Mouse (Mus musculus) megakaryocyte, embryonic 14.5 days (primary cell): Measurements from ENCODE around the gene Zdhhc22. TPM values are rescaled to one million over a fixed set of nuclear protein-coding genes. Genes with fewer than 3 reads are reported as not detected.

Experiments used
- H3K27me3 ChIP-seq: replicated peaks from 2 replicates; pipeline ENCODE3; 2012; ENCODE audit warnings: inconsistent platforms
- H3K36me3 ChIP-seq: replicated peaks from 2 replicates; pipeline ENCODE3; 2012; ENCODE audit warnings: low read length, inconsistent platforms, mixed read lengths
- H3K4me1 ChIP-seq: 2 replicates; pipeline ENCODE4 v1.6.1; 2012; ENCODE audit warnings: inconsistent platforms
- H3K4me3 ChIP-seq: replicated peaks from 2 replicates; pipeline ENCODE3; 2012; ENCODE audit warnings: moderate library complexity, mild to moderate bottlenecking, inconsistent platforms
- H3K9me3 ChIP-seq: 2 replicates; pipeline ENCODE4 v1.6.1; 2012; ENCODE audit warnings: inconsistent platforms
- FLI1 ChIP-seq: IDR thresholded peaks from 2 replicates; pipeline ENCODE4 v1.6.1; 2012; ENCODE audit warnings: low read length, inconsistent platforms, mixed read lengths
- GATA1 ChIP-seq: IDR thresholded peaks from 3 replicates; pipeline ENCODE4 v1.6.1; 2012; ENCODE audit warnings: mixed read lengths, low read length, inconsistent platforms, borderline replicate concordance
- polyA plus RNA-seq: library from polyadenylated mRNA; stranded (reverse); fragments of >175 nt; gene quantifications from 2 replicates; pipeline ENCODE4 v1.2.3, GENCODE M21; 2012; ENCODE audit warnings: low replicate concordance; ENCODE audit not compliant: insufficient read depth

Gene Zdhhc22
- polyA plus RNA-seq, 1 experiment, result not detected

- TF ChIP-seq FLI1 (no peak), GATA1 (no peak)
- Histone ChIP-seq H3K4me3 (no peak overlapping the region), H3K27me3 (peaks cover 53% of the 10 kb centered on the region), H3K36me3 (no peaks in the 10 kb centered on the region), H3K9me3 (0 out of 2 replicates have a peak, but pooled peaks cover 4% of the 10 kb centered on the region), H3K4me1 (peaks cover 11% of the 10 kb centered on the region)
Measured at GRCm38 (mm10) chr12:87022006-87022405, 31.8 kb upstream of the Zdhhc22 start.

GRCm38 (mm10) chr12:87021040-87021439 lies 30.8 kb upstream of the Zdhhc22 start, which contains the start of gene Tmem63c:
Gene Tmem63c, plus strand, starts transcription at chr12:87021340.
- peaks cover 43% of the 10 kb centered on the region for H3K27me3 ChIP-seq
- TF ChIP-seq FLI1, result no peak
- H3K9me3 ChIP-seq, result peaks cover 6% of the 10 kb centered on the region; the same call in 1 of the 2 replicates
- H3K4me1 ChIP-seq, result peaks cover 2% of the 10 kb centered on the region
- H3K4me3 ChIP-seq, result no peak within 1 kb of the TSS
- no peaks in the 10 kb centered on the region for H3K36me3 ChIP-seq

DNA sequence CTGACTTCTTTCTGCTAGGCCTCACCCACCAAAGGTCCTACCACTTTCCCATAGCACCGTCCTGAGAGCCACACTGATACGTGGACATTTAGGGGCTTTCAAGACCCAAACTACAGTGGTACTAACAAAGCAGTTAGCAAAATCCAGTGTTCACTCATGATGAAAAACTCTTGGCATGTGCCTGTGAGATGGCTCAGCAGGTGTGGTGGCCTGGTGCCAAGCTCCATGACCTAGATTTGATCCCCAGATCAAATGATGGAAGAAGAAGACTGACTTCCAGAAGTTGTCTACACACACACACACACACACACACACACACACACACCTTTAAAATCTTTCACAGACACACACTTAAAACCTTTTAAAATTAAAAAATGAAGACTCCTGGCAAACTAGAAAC lies 28.5 kb upstream of the Zdhhc22 start:
- no peaks in the 10 kb centered on the region for H3K36me3 ChIP-seq
- H3K4me1 ChIP-seq, result no peaks in the 10 kb centered on the region
- peaks cover 29% of the 10 kb centered on the region for H3K27me3 ChIP-seq
- H3K4me3 ChIP-seq, result no peak overlapping the region
- H3K9me3 ChIP-seq, result peaks cover 6% of the 10 kb centered on the region; the same call in 1 of the 2 replicates
- TF ChIP-seq FLI1 (no peak), GATA1 (no peak)

- Histone ChIP-seq H3K27me3 (peaks cover 17% of the 10 kb centered on the region), H3K4me3 (no peak overlapping the region), H3K4me1 (no peaks in the 10 kb centered on the region), H3K9me3 (peaks cover 6% of the 10 kb centered on the region; the same call in 1 of the 2 replicates), H3K36me3 (no peaks in the 10 kb centered on the region)
- TF ChIP-seq FLI1, result no peak
- TF ChIP-seq GATA1, result no peak
Measured at GRCm38 (mm10) chr12:87017041-87017440, 26.8 kb upstream of the Zdhhc22 start.

DNA sequence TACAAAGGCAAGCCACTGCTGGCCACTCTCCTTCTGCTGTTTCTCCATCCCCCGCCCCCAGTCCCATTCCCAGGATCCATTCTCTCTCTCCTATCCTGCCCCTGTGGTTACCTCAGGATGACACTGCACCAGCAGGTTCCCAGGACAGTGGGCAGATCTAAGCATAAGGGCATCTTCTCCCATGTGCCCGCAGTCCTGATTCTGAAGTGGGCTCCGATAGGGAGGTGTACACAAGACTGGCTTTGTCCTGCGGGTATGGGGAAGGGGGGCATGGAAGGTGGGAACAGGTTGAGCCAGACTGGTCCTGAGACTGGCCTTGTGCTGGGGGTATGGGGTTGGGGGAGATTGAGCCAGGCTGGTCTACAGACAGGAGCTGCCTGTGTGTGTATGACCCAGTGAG lies 14.4 kb upstream of the Zdhhc22 start:
- TF ChIP-seq GATA1 (no peak), FLI1 (no peak)
- Histone ChIP-seq H3K27me3 (peaks cover 43% of the 10 kb centered on the region), H3K36me3 (no peaks in the 10 kb centered on the region), H3K9me3 (no peaks in the 10 kb centered on the region), H3K4me1 (no peaks in the 10 kb centered on the region; the same call in 1 of the 2 replicates), H3K4me3 (no peak overlapping the region)

- H3K9me3 ChIP-seq, result 0 out of 2 replicates have a peak, but pooled peaks cover 2% of the 10 kb centered on the region
- no peak for TF ChIP-seq GATA1
- no peak for TF ChIP-seq FLI1
Measured at GRCm38 (mm10) chr12:87003606-87004005, 13.4 kb upstream of the Zdhhc22 start.

DNA sequence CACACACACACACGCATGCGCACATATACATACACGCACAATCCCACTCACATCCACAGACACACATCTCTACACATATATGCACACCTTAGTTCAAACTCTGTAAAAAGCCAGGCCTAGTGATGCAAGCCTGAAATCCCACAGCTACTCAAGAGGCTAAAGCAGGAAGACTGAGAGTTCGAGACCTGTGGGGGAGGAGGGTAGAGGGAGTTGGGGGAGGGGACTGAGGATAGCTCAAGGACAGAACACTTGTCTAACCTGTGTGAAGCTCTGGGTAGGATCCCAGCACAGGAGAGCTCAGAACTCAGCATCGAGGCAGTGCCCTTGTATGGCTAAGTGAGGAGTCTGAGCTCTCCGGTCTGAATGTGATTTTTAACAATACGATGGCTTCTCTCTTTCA lies 12.6 kb upstream of the Zdhhc22 start:
- Histone ChIP-seq H3K4me1 (no peaks in the 10 kb centered on the region; the same call in 1 of the 2 replicates), H3K27me3 (peaks cover 44% of the 10 kb centered on the region), H3K9me3 (0 out of 2 replicates have a peak, but pooled peaks cover 2% of the 10 kb centered on the region), H3K4me3 (no peak overlapping the region), H3K36me3 (no peaks in the 10 kb centered on the region)
- no peak for TF ChIP-seq FLI1
- no peak for TF ChIP-seq GATA1

More at GRCm38 (mm10) chr12:87003606-87004005, 13.4 kb upstream of the Zdhhc22 start:
- Histone ChIP-seq H3K36me3 (no peaks in the 10 kb centered on the region), H3K27me3 (peaks cover 44% of the 10 kb centered on the region), H3K4me3 (no peak overlapping the region), H3K4me1 (no peaks in the 10 kb centered on the region; the same call in 1 of the 2 replicates)

GRCm38 (mm10) chr12:87002209-87002608 lies 12.0 kb upstream of the Zdhhc22 start:
- H3K4me1 ChIP-seq, result no peaks in the 10 kb centered on the region; the same call in 1 of the 2 replicates
- H3K9me3 ChIP-seq, result 0 out of 2 replicates have a peak, but pooled peaks cover 2% of the 10 kb centered on the region
- H3K36me3 ChIP-seq, result no peaks in the 10 kb centered on the region
- peaks cover 44% of the 10 kb centered on the region for H3K27me3 ChIP-seq
- TF ChIP-seq FLI1, result no peak
- TF ChIP-seq GATA1, result no peak
- H3K4me3 ChIP-seq, result no peak overlapping the region

DNA sequence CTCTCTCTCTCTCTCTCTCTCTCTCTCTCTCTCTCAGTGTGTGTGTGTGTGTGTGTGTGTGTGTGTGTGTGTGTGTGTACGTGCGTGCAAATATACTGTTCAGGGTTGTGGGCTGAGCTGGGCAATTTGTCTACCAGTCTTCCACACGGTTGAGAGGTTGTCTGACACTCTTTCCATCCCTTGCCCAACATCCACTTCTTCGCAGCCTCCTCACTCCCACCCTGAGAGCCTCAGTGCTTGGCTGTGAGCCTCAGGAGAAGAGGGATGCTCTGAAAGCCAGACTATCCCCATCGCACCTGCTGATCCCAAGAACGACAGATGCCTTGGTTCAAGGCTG lies 10.6 kb upstream of the Zdhhc22 start:
- TF ChIP-seq GATA1 (no peak), FLI1 (no peak)
- H3K9me3 ChIP-seq, result peaks cover 4% of the 10 kb centered on the region; the same call in 1 of the 2 replicates
- peaks cover 43% of the 10 kb centered on the region for H3K27me3 ChIP-seq

DNA sequence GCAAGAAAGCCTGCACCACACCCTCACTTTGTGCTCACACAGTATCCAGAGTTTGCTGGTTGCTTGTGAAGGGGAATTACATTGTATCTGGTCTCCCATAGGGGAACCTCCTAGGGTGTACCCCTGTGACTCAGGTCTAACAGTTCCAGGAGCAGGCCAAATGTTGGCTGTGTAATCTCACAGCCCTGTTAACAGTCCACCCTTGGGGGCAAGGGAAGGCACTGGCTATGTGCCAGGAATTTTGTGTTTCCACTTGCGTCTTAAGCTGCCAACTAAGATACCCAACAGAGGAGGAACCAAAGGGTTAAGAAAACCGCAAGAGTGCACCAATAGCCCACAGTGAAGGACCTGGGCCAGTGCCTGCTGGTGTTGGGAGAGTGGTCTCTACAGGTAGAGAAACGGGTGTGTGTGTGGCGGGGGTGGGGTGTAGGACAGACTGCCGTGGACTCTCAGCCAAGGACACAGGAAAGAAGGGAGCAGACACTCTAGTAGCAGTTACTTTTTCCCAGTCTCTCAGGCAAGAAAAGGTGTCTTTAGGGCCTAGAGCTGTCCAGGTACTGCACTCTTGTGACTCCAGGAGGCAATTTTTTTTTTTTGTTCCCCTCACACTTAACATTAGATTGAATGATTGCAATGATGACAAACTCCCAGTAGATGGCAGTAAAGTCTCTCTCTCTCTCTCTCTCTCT lies 10.1 kb upstream of the Zdhhc22 start:
- Histone ChIP-seq H3K4me1 (no peaks in the 10 kb centered on the region; the same call in 1 of the 2 replicates), H3K9me3 (peaks cover 8% of the 10 kb centered on the region; the same call in 1 of the 2 replicates), H3K27me3 (peaks cover 46% of the 10 kb centered on the region), H3K36me3 (no peaks in the 10 kb centered on the region), H3K4me3 (no peak overlapping the region)
- no peak for TF ChIP-seq GATA1

More for the DNA sequence above, 10.6 kb upstream of the Zdhhc22 start:
- H3K4me1 ChIP-seq, result no peaks in the 10 kb centered on the region; the same call in 1 of the 2 replicates
- H3K4me3 ChIP-seq, result no peak overlapping the region
- no peaks in the 10 kb centered on the region for H3K36me3 ChIP-seq
